Mouse (Mus musculus) hindbrain, postnatal 0 days (tissue): Measurements from ENCODE around the gene B3gnt2. TPM values are rescaled to one million over a fixed set of nuclear protein-coding genes. Genes with fewer than 3 reads are reported as not detected.
"Not testable (repeated sequence)": the region's sequence is repeated elsewhere in the genome, so short reads cannot be mapped to it uniquely, and the experiment has no call there.

Source experiments
- ATAC-seq: fragments of 200-750 bp; cut with Nextera tagmentation; 2 replicates; pipeline ENCODE4 v1.8.0; 2017; ENCODE audit warnings: mild to moderate bottlenecking, moderate TSS enrichment, moderate library complexity
- DNase-seq: peaks from one replicate; pipeline ENCODE4 v3.0.0-alpha.2; 2015; ENCODE audit warnings: low spot score
- H3K27ac ChIP-seq: fragments of 300-500 bp; sonication (generic); 2 replicates; pipeline ENCODE4 v1.5.1; 2014; ENCODE audit warnings: mild to moderate bottlenecking
- H3K27me3 ChIP-seq: fragments of 300-500 bp; sonication (generic); 2 replicates; pipeline ENCODE4 v1.6.1; 2014; ENCODE audit warnings: low read length, mixed read lengths; ENCODE audit not compliant: insufficient read depth
- H3K36me3 ChIP-seq: fragments of 300-500 bp; sonication (generic); 2 replicates; pipeline ENCODE4 v1.6.1; 2014; ENCODE audit warnings: low read length, mixed read lengths; ENCODE audit not compliant: insufficient read depth
- H3K4me1 ChIP-seq: fragments of 300-500 bp; sonication (generic); 2 replicates; pipeline ENCODE4 v1.6.1; 2014; ENCODE audit warnings: antibody characterized with exemption, low read length, mixed read lengths; ENCODE audit not compliant: insufficient read depth
- H3K4me2 ChIP-seq: fragments of 300-500 bp; sonication (generic); 2 replicates; pipeline ENCODE4 v1.6.1; 2014; ENCODE audit warnings: low read depth, mild to moderate bottlenecking, low read length, moderate library complexity, mixed read lengths
- H3K4me3 ChIP-seq: fragments of 300-500 bp; sonication (generic); 2 replicates; pipeline ENCODE4 v1.5.1; 2014; ENCODE audit warnings: low read length
- H3K9ac ChIP-seq: fragments of 300-500 bp; sonication (generic); replicated peaks from 2 replicates; pipeline ENCODE4 v1.6.1; 2014; ENCODE audit warnings: mild to moderate bottlenecking, low read length, moderate library complexity, mixed read lengths
- H3K9me3 ChIP-seq: fragments of 300-500 bp; sonication (generic); 2 replicates; pipeline ENCODE4 v1.6.1; 2016; ENCODE audit warnings: low read length, mixed read lengths
- CTCF ChIP-seq: IDR thresholded peaks from 2 replicates; pipeline ENCODE4 v1.5.1; 2016; ENCODE audit warnings: antibody characterized with exemption, control low read depth, low read depth
- WGBS: fragments of 180-500 bp; shearing (Covaris S2); extraction: QIAGEN DNeasy Blood & Tissue Kit; methylation state at CpG from one replicate; pipeline ENCODE4 v1.1.7; 2014; 5-methylcytosine and 5-hydroxymethylcytosine counted together
- polyA plus RNA-seq: library from polyadenylated mRNA; unstranded; fragments of >200 nt; fragmentation: Nextera tagmentation; extraction: Ambion mirVana; gene quantifications from 2 replicates; pipeline ENCODE4 v1.2.1, GENCODE M21; 2015
- total RNA-seq: library from RNA; depleted of rRNA; stranded (reverse); fragments of >200 nt; gene quantifications from 2 replicates; pipeline ENCODE4 v1.2.3, GENCODE M21; 2014

Gene B3gnt2
- total and polyA plus RNA-seq, 2 experiments from 2014 or later, result 2.9 to 9.2 TPM

DNA sequence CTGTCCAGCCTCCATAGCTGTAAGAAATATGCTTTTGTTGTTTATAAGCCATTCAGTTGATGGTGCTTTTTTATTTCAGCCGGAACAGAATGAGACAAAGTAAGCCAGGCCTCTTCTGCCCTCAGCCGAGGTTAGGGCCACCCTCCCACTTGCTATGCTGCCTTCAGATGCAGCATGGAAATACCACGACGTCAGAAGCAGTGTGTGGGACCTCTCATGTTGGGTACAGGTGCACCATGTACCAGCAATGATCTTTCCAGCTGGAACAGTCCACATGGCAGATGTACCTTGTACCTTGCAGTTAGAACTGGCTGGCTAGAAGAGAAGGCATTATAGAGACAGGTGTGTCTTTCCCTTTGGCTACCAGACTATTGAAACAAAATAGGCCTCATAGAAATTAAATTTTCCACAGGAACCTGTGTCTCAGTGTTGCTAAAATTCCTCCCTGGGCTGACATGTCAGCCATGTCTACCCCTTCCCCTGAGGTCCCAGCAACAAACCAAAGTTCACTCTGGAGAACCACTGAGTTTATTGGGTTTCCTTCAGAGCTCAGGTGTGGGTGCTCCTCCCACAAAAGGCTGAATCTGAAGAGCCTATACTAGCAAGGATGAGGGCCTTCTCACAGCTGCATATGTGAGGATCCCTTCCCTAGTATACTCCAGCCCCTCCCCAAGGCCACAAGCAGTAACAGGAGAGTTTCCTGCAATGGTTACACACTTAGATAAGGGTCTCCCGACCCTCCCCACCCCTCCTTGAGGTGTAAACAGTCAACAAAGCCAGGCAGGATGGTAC is 121.1 kb downstream of the B3gnt2 start:
- H3K9ac ChIP-seq, result no peak overlapping the region
- TF ChIP-seq CTCF, result no peak
- 83% methylated on average over 5 of the region's 5 CpGs for WGBS
- H3K27ac ChIP-seq, result no peak overlapping the region
- H3K4me2 ChIP-seq, result no peak overlapping the region
- DNase-seq (no peak), ATAC-seq (no peak)
- no peaks in the 10 kb centered on the region for H3K27me3 ChIP-seq
- no peaks in the 10 kb centered on the region for H3K9me3 ChIP-seq
- no peak overlapping the region for H3K4me3 ChIP-seq
- H3K36me3 ChIP-seq, result no peaks in the 10 kb centered on the region
- no peaks in the 10 kb centered on the region for H3K4me1 ChIP-seq

DNA sequence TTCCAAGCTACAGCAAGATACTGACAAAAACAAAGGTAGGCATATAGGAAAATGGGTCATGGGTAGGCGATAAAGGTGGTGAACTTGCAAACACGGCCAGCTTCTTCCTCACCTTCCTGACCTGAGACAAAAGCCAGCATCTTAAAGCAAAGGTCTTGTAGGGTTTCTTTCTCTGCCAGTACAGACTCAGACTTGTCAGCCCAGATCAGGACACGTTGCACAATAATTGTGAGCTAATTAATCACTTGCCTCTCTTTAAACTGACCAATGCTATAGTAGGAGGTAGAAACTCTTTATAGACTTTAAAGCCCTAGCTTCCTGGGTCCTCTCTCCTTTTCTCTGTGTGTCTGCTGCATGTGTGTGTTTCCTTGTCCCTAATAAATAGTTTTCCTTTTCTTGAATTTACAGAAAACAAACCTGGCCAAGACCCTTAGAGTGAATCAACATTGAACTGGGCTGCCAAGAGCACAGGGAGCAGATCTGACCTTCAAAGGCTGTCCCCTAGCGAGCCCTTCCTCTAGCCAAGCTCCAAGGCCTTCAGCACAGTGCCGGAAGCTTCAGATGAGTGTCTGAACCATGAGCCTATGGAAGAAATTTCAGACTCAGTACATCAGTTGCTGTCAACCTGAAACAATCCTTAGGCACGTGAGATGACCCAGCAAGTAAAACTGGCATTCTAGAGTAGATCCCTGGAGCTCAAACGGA is 124.1 kb downstream of the B3gnt2 start:
- DNase-seq, result no peak
- no peaks in the 10 kb centered on the region for H3K36me3 ChIP-seq

DNA sequence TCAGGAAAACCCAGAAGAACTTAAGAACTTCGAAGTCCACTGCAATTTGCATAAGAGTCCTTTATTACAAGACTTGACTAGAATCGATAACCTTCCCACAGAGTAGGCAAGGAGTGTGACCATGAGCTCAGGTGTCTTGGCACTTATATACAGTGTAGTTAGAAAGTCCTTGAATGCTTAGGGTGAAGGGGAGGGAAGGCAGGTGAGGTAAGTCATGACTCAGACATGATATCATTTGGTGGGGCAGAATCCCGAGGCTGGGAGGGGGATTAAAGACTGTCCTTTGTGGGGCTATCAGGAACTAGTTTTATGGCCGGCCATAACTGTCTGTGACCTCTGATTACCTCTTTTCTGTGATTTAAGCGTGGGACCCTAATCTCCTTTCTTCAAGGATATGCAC is 125.6 kb downstream of the B3gnt2 start:
- not testable (repeated sequence) for H3K27me3 ChIP-seq, H3K4me3 ChIP-seq, H3K27ac ChIP-seq, H3K36me3 ChIP-seq, H3K9me3 ChIP-seq, ATAC-seq, H3K4me1 ChIP-seq, H3K4me2 ChIP-seq, DNase-seq, H3K9ac ChIP-seq
- WGBS, result 78% methylated on average over 5 of the region's 5 CpGs

More for the DNA sequence above, 124.1 kb downstream of the B3gnt2 start:
- TF ChIP-seq CTCF, result no peak
- Histone ChIP-seq H3K9me3 (no peaks in the 10 kb centered on the region), H3K27ac (no peak overlapping the region), H3K4me1 (no peaks in the 10 kb centered on the region), H3K9ac (no peak overlapping the region), H3K4me2 (no peak overlapping the region), H3K4me3 (no peak overlapping the region), H3K27me3 (no peaks in the 10 kb centered on the region)
- ATAC-seq, result no peak
- WGBS, result 80% methylated on average over 7 of the region's 7 CpGs

DNA sequence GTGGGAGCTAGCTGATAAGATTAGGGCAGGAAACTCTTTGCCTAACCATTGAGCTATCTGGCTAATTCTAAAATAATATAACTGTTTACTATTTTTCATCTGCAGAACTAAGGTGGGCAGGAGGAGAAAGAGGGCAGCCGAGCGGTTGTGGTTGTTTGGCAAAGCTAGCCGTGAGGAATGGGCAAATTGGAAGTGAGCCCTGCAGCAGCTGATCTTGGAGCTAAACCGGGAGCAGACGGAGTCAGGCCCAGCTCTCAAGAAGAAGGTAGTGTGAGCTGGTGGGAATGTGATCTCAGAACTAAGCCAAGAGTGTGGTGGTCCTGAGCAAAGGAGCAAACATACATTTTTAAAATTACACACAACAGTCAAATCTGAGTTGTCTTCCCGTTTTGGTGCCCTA is 126.8 kb downstream of the B3gnt2 start:
- Histone ChIP-seq H3K4me1 (no peaks in the 10 kb centered on the region), H3K27ac (no peak overlapping the region), H3K36me3 (no peaks in the 10 kb centered on the region), H3K9ac (no peak overlapping the region), H3K4me2 (no peak overlapping the region), H3K4me3 (no peak overlapping the region), H3K27me3 (no peaks in the 10 kb centered on the region), H3K9me3 (no peaks in the 10 kb centered on the region)
- ATAC-seq (no peak), DNase-seq (no peak)
- TF ChIP-seq CTCF, result no peak
- 79% methylated on average over 6 of the region's 6 CpGs for WGBS

- no peaks in the 10 kb centered on the region for H3K9me3 ChIP-seq
- no peak overlapping the region for H3K4me2 ChIP-seq
- ATAC-seq (no peak), DNase-seq (no peak)
- H3K27ac ChIP-seq, result no peak overlapping the region
- 87% methylated on average over 4 of the region's 4 CpGs for WGBS
- H3K27me3 ChIP-seq, result no peaks in the 10 kb centered on the region
- no peaks in the 10 kb centered on the region for H3K4me1 ChIP-seq
- TF ChIP-seq CTCF, result no peak
- no peaks in the 10 kb centered on the region for H3K36me3 ChIP-seq
- H3K4me3 ChIP-seq, result no peak overlapping the region
- no peak overlapping the region for H3K9ac ChIP-seq
Measured at GRCm38 (mm10) chr11:22732907-22733306, 127.9 kb downstream of the B3gnt2 start.

GRCm38 (mm10) chr11:22723096-22723495 is 137.7 kb downstream of the B3gnt2 start:
- Histone ChIP-seq H3K4me3 (no peak overlapping the region), H3K9ac (no peak overlapping the region), H3K36me3 (no peaks in the 10 kb centered on the region), H3K9me3 (no peaks in the 10 kb centered on the region), H3K4me1 (no peaks in the 10 kb centered on the region), H3K27me3 (no peaks in the 10 kb centered on the region), H3K27ac (no peak overlapping the region), H3K4me2 (no peak overlapping the region)
- no peak for ATAC-seq
- no peak for DNase-seq
- no peak for TF ChIP-seq CTCF
- WGBS, result 93% methylated on average over 2 of the region's 2 CpGs

- WGBS, result 73% methylated on average over 2 of the region's 2 CpGs
Measured at GRCm38 (mm10) chr11:22720096-22720495, 140.7 kb downstream of the B3gnt2 start.

More at GRCm38 (mm10) chr11:22720096-22720495, 140.7 kb downstream of the B3gnt2 start:
- Histone ChIP-seq H3K4me2 (no peak overlapping the region), H3K27ac (no peak overlapping the region), H3K4me1 (no peaks in the 10 kb centered on the region), H3K9ac (no peak overlapping the region), H3K9me3 (no peaks in the 10 kb centered on the region), H3K36me3 (no peaks in the 10 kb centered on the region), H3K4me3 (no peak overlapping the region), H3K27me3 (no peaks in the 10 kb centered on the region)
- ATAC-seq, result no peak
- no peak for DNase-seq
- no peak for TF ChIP-seq CTCF
